Mouse (Mus musculus): ENCODE data around the gene Eda.
A peak's percentile ranks its signal among the peaks of the same experiment; 100 is the strongest.

The Eda gene

DNA sequence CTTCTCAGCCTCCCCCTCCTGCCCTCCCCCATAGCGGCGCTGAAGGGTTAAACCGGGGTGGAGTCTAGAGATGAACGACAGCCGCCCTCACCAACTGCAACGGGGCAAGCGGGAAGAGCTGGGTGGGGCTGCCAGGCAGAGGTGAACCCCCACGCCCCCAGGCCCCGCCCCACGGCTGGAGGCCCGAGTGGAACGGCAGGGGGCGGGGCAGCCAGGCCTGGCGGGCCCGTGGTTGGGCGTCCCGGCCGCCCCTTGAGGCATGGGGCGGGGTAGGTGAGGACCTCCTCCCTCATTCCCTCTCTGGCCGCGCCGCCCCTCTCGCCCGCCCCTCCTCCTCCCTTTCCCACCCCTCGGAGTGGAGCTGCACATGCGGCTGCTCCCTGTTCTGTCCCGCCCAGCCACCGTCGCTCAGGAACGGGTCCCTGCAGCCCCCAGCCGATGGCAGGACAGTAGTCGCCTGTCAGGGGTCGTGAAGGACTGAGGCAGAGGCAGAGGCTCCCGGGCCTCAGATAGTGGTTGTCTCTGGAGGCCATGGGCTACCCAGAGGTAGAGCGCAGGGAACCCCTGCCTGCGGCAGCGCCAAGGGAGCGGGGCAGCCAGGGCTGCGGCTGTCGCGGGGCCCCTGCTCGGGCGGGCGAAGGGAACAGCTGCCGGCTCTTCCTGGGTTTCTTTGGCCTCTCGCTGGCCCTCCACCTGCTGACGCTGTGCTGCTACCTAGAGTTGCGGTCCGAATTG, at the start of gene Eda:
TSS of gene Eda (plus strand) at position 357 of the 735 bp plus-strand sequence.
- peak; percentile 32 for DNase-seq (ENCODE audit: low read depth)

DNA sequence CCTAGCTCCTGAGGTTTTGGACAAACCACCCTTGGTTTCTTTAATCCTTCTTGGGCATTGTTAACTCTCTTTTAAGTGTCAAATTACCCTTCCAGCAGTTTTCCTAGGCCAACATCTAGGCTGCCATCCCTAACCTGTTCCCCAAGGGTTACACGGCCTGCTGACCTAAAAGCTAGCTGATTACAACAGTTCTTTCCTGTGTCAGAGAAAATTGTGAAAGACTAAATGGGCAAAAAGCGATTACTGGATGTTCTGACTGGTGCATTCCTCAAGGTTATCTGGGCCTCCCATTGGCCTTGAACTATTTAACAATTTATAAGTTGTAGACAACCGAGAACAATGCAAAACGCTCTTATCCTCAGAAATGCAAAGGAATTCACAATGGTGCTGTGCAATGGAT, 14.4 kb upstream of the Eda start:
- DNase-seq (ENCODE audit: low read depth) = no peak

DNA sequence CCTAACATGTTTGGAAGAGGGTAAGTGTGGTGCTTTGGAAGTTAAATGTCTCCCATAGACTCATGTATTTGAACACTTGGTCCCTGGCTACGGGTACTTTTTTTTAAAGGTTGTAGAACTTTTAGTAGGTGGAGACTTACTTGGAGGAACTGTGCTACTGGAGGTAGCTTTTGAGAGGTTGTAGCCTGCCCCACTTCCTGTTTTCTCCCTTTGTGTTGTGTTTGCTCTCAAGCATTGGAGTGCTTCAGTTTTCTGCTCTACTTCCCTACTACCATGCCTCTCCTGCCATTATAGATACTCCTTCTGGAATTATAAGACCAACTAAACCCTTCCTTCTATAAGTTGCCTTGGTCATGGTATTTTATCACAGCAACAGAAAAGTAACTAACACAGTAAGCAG, 5.3 kb upstream of the Eda start:
- no peak for DNase-seq (ENCODE audit: low read depth)

DNA sequence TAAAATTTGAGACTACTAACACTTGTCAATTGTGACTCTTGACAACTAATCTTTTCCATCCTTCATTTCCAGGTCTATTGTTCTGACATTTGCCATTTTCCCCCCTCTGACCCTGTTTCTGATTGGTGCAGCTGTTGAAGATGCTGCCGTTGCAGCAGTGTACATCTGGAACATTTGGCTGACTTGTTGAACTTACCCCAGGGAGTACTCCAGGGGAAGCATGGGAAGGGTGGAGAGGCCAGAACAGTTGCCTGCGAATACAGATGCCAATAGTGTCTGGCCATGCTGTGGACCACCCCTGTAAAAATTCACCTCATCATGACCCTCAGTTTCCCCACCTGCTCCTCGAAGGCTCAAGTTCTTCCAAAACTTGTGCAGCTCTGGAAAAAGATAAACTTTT, 1.0 kb upstream of the Eda start:
- DNase-seq (ENCODE audit: low read depth) = no peak

DNA sequence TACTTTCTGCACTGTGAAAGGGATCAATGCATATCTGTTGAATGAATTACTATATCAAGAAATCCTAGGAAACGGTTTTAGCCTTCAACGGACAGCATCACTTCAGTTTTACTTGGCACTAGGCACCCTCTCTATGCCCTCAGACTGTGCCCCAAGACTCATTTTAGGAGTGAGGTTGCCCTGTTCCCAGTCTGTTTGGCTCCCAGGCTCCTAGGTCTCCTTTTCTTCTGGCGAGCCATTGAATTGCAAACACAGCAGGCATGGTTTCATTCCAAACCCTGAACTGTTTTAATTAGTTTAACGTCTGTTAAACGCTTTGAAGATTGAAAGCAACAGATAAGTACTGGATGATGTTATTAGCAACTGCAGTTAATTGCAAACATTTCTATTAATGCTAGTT, 603 bp upstream of the Eda start:
- DNase-seq (ENCODE audit: low read depth) = no peak

DNA sequence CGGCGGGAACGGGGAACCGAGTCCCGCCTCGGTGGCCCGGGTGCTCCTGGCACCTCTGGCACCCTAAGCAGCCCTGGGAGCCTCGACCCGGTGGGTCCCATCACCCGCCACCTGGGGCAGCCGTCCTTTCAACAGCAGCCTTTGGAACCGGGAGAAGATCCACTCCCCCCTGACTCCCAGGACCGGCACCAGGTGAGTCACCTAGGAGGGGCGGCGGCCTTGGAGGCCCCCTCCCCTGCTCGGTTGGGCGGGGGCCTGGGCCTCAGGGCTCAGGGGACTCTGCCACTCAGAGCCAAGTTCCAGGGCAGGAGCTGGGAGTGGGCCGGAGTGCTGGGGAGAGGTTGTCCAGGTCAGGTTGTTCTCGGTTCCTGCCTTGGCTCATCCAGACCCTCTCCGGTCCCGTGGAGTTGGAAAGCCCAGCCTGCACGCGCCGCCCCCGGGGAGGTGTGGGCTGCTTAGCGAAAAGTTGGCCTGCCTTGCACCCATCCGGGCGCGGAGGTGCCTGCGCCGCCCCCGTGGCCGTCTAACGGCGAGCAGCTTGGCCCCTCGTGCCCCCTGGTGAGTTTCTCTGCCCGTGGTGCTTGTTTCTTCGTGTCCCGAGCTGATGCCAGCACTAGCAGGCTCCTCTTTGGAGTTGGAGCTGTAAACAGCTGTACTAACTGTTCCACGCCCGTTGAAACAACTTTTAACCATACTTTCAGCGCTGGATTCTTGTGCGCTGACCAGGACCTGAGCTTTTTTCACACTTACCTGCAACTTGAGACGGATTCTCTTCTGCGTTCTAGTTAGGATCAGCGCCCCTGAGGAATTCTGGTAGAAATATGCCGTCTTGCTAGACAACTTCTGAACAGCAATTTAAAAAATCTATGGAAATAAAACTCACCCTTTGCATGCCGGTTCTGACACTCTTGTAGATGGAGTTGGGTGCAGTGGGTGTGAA, 849 bp downstream of the Eda start:
- DNase-seq (ENCODE audit: low read depth) = no peak

DNA sequence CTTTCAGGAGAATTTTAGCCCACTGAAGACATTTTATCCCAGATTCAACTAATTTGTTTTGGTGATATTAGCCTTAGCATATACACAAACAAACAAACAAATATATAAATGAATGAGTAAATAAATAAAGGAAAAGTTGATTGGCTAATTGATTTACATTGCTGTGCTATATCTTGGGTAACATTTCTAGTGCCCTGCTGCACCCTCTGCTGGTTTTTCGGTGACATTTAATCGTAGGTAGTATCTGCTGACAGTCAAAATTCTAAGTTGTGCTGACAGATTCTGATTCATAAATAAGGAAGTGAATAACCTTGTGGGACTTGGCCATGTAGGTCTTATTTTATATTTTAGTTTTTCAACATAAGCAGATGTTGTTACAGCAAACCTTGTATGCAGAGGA, 2.9 kb downstream of the Eda start:
- no peak for DNase-seq (ENCODE audit: low read depth)

DNA sequence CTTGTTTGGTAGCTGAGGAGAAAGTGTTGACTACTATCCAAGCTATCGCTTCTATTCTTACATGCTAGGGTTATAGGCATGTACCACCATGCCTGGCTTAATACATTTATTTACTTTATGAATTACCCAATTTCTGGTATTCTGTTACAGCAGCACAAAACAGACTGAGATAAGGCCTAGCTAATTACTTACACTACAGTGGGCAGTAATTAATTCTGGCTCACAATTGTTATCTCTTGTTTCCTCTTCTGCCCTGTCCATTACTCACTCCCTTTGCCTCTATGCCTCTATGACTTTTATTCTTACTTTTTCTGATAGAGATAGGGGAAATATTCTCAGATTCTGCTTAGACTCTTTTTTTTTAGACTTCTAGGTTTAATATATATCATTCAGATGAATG, 18.0 kb downstream of the Eda start:
- no peak for DNase-seq (ENCODE audit: low read depth)

DNA sequence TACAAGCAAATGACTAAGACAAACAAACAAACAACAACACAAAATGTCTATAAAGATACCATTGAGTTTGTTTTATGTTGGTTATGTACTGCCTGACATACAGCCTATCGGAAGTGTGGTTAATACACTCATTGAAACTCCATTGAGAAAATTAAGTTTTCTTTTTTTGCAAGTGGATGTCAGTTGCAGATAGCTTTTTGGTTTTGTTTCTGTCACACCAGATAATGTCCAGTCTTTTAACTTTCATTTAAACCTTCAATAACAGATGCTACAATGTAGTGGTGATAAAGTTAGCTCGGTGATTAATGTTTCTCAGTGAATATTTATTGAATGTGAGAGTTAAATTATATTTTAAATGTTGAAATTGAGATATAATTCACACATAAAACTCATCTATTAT, 23.9 kb downstream of the Eda start:
- no peak for DNase-seq (ENCODE audit: low read depth)

DNA sequence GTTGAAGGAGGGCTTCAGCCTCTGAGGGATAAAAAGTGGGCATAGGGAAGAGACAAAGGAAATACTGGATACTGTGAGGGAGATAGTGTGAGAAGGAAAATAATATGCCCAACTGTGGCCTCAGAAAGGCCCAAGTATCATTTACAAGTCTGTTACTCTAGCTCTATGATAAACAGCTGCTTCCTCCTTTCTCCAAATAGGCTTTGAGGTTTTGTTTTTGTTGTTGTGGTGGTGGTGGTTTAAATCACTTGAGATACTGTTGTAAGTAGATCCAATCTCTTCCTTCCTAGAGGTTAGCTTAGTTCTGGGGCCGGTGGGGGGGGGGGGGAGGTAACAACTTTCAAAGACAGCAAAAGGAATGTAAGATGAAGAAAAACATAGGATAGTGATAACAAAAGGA, 143.0 kb downstream of the Eda start:
- no peak for DNase-seq (ENCODE audit: low read depth)

DNA sequence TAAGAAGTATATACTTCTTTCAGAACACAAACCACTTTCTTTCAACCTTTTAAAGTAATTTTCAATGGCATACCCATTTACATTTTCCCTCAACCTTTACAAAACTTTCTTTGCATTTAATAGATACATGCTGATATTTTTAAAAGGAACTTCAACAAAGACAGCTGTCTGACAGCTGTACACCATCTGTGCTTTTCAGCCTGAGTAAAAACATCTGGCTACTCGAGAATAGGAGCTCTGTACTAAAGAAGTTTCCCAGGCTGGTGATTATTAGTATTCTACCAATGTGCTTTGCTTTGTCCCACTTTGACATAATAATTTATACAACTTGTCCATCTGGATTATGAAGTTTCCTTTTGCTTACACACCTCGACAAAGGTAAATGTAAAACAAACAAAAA, 219.9 kb downstream of the Eda start:
- DNase-seq (ENCODE audit: low read depth) = no peak

DNA sequence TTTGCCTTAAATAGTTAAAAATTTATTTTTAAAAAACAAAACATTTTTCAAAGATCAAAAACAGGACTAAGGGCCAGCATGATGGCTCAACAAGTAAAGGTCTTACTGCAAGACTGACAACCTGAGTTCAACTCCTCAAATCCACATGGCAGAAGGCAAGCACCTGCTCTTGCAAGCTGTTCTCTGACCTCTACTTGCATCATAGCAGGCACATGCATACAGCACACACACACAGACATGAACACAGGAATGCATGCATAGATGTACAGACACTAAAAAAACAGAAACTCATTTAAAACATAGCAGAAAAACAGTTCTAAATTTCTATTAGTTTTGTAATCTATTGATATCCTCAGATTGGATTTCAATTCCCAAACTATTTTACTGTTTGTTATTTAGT, 338.2 kb downstream of the Eda start:
- no peak for DNase-seq (ENCODE audit: low read depth)

DNA sequence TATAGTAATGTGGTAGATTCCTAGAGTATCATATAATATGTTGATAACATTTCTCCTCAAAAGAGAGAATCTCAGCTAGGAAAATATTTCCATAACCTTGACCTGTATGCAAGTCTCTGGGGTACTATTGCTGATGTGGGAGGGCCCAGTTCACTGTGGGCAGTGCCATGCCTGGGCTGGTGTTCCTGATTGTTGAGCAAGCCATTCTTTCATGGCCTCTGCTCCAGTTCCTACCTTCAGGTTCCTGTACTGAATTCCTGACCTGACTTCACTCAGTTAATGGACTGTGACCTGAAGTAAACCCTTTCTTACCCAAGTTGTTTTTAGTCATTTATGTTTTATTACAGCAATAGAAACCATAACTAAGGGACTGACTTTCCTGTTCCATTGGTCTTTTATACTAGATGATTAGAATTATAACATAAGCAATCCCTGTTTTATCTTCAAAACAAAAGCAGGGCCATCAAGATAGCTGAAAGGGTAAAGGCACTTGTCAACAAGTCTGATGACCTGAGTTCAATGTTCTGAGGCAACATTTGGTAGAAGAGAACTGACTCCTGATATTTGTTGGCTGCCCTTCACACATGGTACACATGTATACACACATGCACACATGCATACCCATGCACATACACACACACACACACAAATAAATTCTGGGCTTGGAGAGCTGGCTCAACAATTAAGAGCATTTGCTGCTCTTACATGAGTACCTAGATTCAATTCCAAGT, 338.9 kb downstream of the Eda start:
- DNase-seq (ENCODE audit: low read depth) = no peak

DNA sequence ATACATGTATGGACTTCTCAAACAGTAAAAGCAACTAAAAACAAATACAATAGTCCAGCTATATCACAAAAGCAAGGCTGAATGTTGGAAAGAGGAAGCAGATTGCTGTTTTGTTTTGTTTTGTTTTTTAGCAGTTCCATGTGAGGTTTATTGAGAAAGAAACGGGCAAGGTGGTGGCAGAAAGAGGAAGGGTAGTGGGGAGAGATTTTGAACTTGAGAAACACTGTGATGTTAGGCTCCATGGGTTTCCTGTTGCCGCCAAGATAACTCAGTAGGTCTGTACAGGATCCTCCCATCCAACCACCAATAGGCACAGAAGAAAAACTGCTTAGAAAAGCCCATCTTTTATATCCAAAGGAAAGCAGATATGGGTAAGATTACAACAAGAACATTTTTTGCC, 365.3 kb downstream of the Eda start:
- DNase-seq (ENCODE audit: low read depth) = no peak

DNA sequence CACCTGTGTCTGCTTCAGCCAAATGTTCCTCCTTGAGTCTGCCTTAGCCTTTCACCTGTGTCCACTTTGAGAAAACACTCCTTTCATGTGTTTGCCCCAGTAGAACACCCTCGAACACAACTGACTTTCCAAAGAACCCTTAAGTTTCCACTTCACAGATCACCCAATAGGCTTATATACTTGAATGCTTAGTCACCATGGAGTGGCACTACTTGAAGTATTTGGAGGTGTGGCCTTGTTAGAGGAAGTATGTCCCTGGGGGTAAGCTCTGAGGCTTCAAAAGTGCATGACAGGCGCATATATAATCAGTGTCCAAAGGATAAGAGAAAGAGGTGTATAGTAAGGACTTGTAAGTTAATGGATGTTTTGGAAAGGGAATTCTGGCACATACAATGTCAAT, 369.0 kb downstream of the Eda start:
- no peak for DNase-seq (ENCODE audit: low read depth)

DNA sequence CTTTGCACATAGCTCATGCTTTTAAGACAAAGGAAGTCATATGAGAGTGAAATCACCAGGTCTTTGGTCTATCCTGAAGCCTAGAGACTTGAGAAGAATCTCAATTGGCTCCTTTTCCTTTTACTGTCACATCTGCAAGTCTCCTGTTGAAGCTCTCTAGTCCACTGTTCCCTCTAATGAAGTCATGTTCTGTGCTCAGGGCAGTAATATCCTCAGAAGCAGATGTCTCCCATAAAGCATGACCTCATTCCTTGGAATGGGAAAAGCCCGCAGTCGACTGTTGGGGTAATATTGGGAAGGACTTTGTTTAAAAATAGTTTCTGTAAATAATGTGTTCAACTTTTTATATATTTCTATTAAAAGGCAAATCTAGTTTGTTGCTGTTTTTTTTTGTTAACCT, 381.6 kb downstream of the Eda start:
- no peak for DNase-seq (ENCODE audit: low read depth)

DNA sequence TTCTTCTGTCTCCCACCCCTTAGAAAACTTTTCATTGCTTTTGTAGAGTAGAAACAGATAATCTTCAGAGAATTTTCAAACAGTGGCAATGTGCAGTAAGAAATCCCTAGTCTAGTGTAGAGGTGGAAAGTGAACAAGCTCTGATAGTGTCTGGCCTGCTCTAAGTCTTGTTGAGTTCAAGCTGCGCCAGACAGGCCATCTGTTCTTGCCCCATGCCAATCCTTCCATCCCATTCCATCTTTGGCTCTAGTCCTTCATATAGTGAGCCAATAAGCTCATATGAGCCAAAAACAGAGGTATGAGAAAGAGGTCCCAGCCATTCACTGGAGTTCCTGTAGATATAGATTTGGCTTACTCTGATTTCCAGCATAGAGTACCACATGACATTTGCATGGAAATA, 414.5 kb downstream of the Eda start:
- DNase-seq (ENCODE audit: low read depth) = no peak

DNA sequence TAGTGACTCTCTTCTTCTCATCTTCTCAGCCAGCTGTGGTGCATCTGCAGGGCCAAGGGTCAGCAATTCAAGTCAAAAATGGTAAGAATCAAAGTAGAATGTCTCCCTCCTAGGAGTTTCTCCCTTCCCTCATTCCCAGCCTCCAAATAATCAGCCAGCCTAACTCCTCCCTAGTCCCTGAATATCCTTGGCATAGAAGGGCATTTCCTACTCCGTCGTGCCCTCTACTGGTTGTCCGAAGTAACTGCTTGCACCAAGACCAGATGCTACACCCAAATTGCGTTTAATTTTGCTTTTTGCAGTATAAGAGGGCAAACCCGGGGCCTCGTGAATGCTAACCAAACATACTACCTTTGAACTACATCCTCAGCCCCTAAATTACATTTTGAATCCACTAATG, 416.9 kb downstream of the Eda start:
- DNase-seq (ENCODE audit: low read depth) = peak; percentile 24

DNA sequence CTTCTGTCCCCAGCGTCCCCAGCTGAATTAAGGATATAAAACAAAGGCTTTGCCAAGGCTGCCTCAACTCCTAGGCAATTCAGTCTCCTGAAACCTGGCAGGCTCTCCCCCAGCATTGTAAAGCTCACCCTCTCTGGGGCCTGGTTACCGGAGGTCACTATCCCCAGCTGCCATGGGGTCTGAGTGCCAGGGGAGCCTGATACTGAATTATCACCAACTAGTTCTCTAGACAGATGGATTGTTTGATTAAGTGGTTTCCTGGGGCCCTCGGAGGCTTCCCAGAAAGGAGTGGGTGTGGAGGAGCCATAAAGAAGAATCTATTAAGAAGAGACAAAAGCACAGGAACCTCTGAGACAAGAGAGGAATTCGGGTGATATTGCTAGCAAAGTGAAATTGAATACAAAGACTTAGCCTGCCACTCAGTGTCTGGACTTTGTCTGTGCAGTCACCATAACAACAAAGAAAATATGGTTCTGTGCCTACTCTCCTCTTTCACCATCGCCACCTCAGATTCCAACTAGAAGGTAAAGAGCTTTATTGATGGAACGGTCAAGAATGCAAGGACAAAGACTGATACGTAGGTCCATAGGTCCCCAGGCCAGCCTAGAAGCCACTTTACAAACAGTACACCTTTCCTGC, 418.9 kb downstream of the Eda start:
- DNase-seq (ENCODE audit: low read depth) = no peak

DNA sequence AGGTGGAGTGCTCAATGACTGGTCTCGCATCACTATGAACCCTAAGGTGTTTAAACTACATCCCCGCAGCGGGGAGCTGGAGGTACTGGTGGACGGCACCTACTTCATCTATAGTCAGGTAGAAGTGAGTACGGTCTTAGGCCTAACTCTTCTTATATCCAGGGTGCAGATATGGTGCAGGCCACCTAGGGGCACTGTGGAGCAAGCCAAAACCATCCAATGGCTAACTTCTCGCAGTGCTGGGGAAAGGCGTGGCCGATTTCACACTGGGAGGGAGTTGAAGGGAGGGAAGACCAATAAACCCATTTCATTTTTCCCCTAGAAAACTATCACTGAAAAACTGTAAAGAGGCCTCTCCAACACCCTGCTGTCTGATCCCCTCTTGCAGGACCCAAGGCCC, 419.6 kb downstream of the Eda start:
- peak; percentile 27 for DNase-seq (ENCODE audit: low read depth)

DNA sequence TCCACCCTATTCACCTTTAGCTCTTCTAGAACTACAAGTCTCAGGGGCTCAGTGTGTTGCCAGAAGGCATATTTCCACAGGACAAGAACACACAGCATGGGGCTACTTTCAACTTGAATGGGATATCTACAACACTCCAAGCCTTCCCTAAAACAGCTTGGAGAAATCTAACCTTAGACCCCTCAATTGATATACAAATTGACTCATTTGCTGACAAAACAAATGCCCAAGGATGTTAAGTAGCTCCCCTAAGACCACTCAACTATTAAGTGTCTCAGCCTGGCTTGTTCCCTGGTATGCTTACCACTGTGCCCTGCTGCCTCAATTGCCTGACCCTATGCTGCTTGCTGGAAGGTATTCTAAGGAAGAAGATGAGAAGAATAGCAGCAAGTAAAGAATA, 425.5 kb downstream of the Eda start:
- no peak for DNase-seq (ENCODE audit: low read depth)

DNA sequence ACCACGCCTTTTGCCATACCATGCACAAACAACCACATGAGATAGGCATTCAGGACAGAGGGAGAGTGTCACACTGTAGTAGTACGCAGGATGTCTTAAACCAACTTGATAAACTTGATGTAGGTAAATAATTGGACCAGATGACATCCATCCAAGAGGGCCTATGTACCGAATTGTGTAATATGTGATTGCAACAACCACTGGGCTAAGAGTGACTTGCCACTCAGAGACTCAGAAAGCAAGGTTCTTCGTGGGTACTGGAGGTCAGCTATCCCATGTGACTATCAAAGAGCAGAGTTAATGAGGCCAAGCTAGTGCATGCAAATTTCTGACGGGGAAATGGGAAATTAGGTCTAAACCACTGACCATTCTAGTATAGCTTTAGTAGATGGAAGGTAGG, 426.3 kb downstream of the Eda start:
- no peak for DNase-seq (ENCODE audit: low read depth)

Measured in NIH3T3 (cell line).